Mouse (Mus musculus): ENCODE measurements around the gene Krtap12-1.
"Not testable (repeated sequence)": the region's sequence is repeated elsewhere in the genome, so short reads cannot be mapped to it uniquely, and the experiment has no call there.

The Krtap12-1 gene

GRCm38 (mm10) chr10:77720299-77720698 is at the start of gene Krtap12-1:
Gene Krtap12-1, plus strand, starts transcription at chr10:77720599.
- not testable (repeated sequence) for DNase-seq

GRCm38 (mm10) chr10:77670710-77671109 is 49.7 kb upstream of the Krtap12-1 start:
- DNase-seq, result no peak

GRCm38 (mm10) chr10:77671519-77671918 is 48.9 kb upstream of the Krtap12-1 start:
- no peak for DNase-seq

- no peak for DNase-seq
Observed at GRCm38 (mm10) chr10:77673765-77674164, 46.6 kb upstream of the Krtap12-1 start.

- DNase-seq, result no peak
Observed at GRCm38 (mm10) chr10:77677562-77677961, 42.8 kb upstream of the Krtap12-1 start.

GRCm38 (mm10) chr10:77682994-77683393 is 37.4 kb upstream of the Krtap12-1 start:
- no peak for DNase-seq

GRCm38 (mm10) chr10:77684181-77684580 is 36.2 kb upstream of the Krtap12-1 start:
- no peak for DNase-seq

GRCm38 (mm10) chr10:77685895-77686664 is 34.3 kb upstream of the Krtap12-1 start, which contains the start of gene Tspear:
Gene Tspear, plus strand, starts transcription at chr10:77686569.
- DNase-seq, result no peak

- DNase-seq, result no peak
Observed at GRCm38 (mm10) chr10:77687021-77687420, 33.4 kb upstream of the Krtap12-1 start.

GRCm38 (mm10) chr10:77690356-77690807 is 30.0 kb upstream of the Krtap12-1 start, which contains the start of gene Gm19402:
Gene Gm19402, minus strand, starts transcription at chr10:77690757.
- not testable (repeated sequence) for DNase-seq

- no peak for DNase-seq
Observed at GRCm38 (mm10) chr10:77697133-77697532, 23.3 kb upstream of the Krtap12-1 start, which contains the start of gene Gm9508. Gene Gm9508, minus strand, starts transcription at chr10:77697233.

- no peak for DNase-seq
Observed at GRCm38 (mm10) chr10:77706326-77706725, 14.1 kb upstream of the Krtap12-1 start, which contains the start of gene Gm10272. Gene Gm10272, plus strand, starts transcription at chr10:77706626.

GRCm38 (mm10) chr10:77709831-77710230 is 10.6 kb upstream of the Krtap12-1 start:
- DNase-seq, result no peak

GRCm38 (mm10) chr10:77711157-77711556 is 9.2 kb upstream of the Krtap12-1 start, which contains the start of gene Gm10024:
Gene Gm10024, plus strand, starts transcription at chr10:77711457.
- DNase-seq, result not testable (repeated sequence)

- DNase-seq, result no peak
Observed at GRCm38 (mm10) chr10:77713734-77714133, 6.7 kb upstream of the Krtap12-1 start.

- no peak for DNase-seq
Observed at GRCm38 (mm10) chr10:77715507-77715906, 4.9 kb upstream of the Krtap12-1 start, which contains the start of gene Gm10142. Gene Gm10142, plus strand, starts transcription at chr10:77715807.

GRCm38 (mm10) chr10:77724855-77725254 is 4.5 kb downstream of the Krtap12-1 start:
- no peak for DNase-seq

GRCm38 (mm10) chr10:77726186-77726585 is 5.8 kb downstream of the Krtap12-1 start, which contains the start of gene Gm10100:
Gene Gm10100, plus strand, starts transcription at chr10:77726486.
- no peak for DNase-seq

GRCm38 (mm10) chr10:77728280-77728679 is 7.9 kb downstream of the Krtap12-1 start:
- peak in 1 of 2 experiments; percentile 8 for DNase-seq

GRCm38 (mm10) chr10:77729241-77729640 is 8.8 kb downstream of the Krtap12-1 start:
- DNase-seq, result peak in 1 of 2 experiments; percentile 6

GRCm38 (mm10) chr10:77735928-77736327 is 15.5 kb downstream of the Krtap12-1 start:
- DNase-seq, result no peak

- DNase-seq, result no peak
Observed at GRCm38 (mm10) chr10:77738929-77739328, 18.5 kb downstream of the Krtap12-1 start.

GRCm38 (mm10) chr10:77741924-77742688 is 21.7 kb downstream of the Krtap12-1 start, which contains the start of gene Gm18596:
Gene Gm18596, minus strand, starts transcription at chr10:77742638.
- DNase-seq, result not testable (repeated sequence)

Data from kidney, adult 8-10 months (tissue).